Mouse (Mus musculus): Measurements from ENCODE around the gene Ticam1. TPM values are rescaled to one million over a fixed set of nuclear protein-coding genes. Genes with fewer than 3 reads are reported as not detected.
"Not testable (repeated sequence)": the region's sequence is repeated elsewhere in the genome, so short reads cannot be mapped to it uniquely, and the experiment has no call there.

Ticam1 gene
- polyA plus RNA-seq, 1 experiment from 2014 or later, result 1.6 TPM

GRCm38 (mm10) chr17:56261166-56261565, 15.4 kb downstream of the Ticam1 start:
- no peak for ATAC-seq (ENCODE audit: low FRiP score, low TSS enrichment)
- Histone ChIP-seq H3K4me2 (ENCODE audit: low read length) (no peak overlapping the region), H3K36me3 (ENCODE audit: control insufficient read depth, insufficient read depth, low read length) (peaks cover 60% of the 10 kb centered on the region), H3K9ac (replicated peaks; ENCODE audit: low read length) (no peak overlapping the region; the same call in 1 of the 2 replicates), H3K27ac (replicated peaks; ENCODE audit: low read depth, low read length) (no peak overlapping the region), H3K9me3 (ENCODE audit: control insufficient read depth, low read length) (no peaks in the 10 kb centered on the region), H3K4me1 (ENCODE audit: control insufficient read depth, insufficient read depth, low read length) (peaks cover 17% of the 10 kb centered on the region), H3K4me3 (replicated peaks; ENCODE audit: low read depth, low read length) (no peak overlapping the region), H3K27me3 (ENCODE audit: control insufficient read depth, insufficient read depth, low read length) (no peaks in the 10 kb centered on the region)
- WGBS, result 85% methylated on average over 3 of the region's 3 CpGs
- no peak for DNase-seq

- Histone ChIP-seq H3K27ac (replicated peaks; ENCODE audit: low read depth, low read length) (no peak overlapping the region), H3K4me3 (replicated peaks; ENCODE audit: low read depth, low read length) (no peak overlapping the region), H3K4me2 (ENCODE audit: low read length) (peak overlapping the region; percentile 19; the same call in 1 of the 2 replicates), H3K9me3 (ENCODE audit: control insufficient read depth, low read length) (no peaks in the 10 kb centered on the region), H3K36me3 (ENCODE audit: control insufficient read depth, insufficient read depth, low read length) (peaks cover 53% of the 10 kb centered on the region), H3K9ac (replicated peaks; ENCODE audit: low read length) (no peak overlapping the region), H3K27me3 (ENCODE audit: control insufficient read depth, insufficient read depth, low read length) (no peaks in the 10 kb centered on the region), H3K4me1 (ENCODE audit: control insufficient read depth, insufficient read depth, low read length) (peaks cover 17% of the 10 kb centered on the region)
- DNase-seq (no peak), ATAC-seq (ENCODE audit: low FRiP score, low TSS enrichment) (no peak)
- WGBS, result 92% methylated on average over 10 of the region's 10 CpGs
Measured at GRCm38 (mm10) chr17:56259301-56260037, 17.1 kb downstream of the Ticam1 start.

GRCm38 (mm10) chr17:56258812-56259211, 17.8 kb downstream of the Ticam1 start:
- ATAC-seq (ENCODE audit: low FRiP score, low TSS enrichment); H3K9me3 ChIP-seq (ENCODE audit: control insufficient read depth, low read length); H3K27me3 ChIP-seq (ENCODE audit: control insufficient read depth, insufficient read depth, low read length); H3K9ac ChIP-seq (replicated peaks; ENCODE audit: low read length); DNase-seq; H3K27ac ChIP-seq (replicated peaks; ENCODE audit: low read depth, low read length); H3K4me3 ChIP-seq (replicated peaks; ENCODE audit: low read depth, low read length): not testable (repeated sequence)
- WGBS, result 79% methylated on average over 2 of the region's 2 CpGs
- Histone ChIP-seq H3K4me1 (ENCODE audit: control insufficient read depth, insufficient read depth, low read length) (peaks cover 17% of the 10 kb centered on the region), H3K36me3 (ENCODE audit: control insufficient read depth, insufficient read depth, low read length) (peaks cover 53% of the 10 kb centered on the region), H3K4me2 (ENCODE audit: low read length) (peak overlapping the region; percentile 22)

- Histone ChIP-seq H3K4me3 (replicated peaks; ENCODE audit: low read depth, low read length) (peak overlapping the region; percentile 64), H3K4me2 (ENCODE audit: low read length) (peak overlapping the region; percentile 92; the same call in 1 of the 2 replicates), H3K4me1 (ENCODE audit: control insufficient read depth, insufficient read depth, low read length) (peaks cover 17% of the 10 kb centered on the region), H3K36me3 (ENCODE audit: control insufficient read depth, insufficient read depth, low read length) (peaks cover 52% of the 10 kb centered on the region)
- H3K27ac ChIP-seq (replicated peaks; ENCODE audit: low read depth, low read length); H3K9me3 ChIP-seq (ENCODE audit: control insufficient read depth, low read length); H3K27me3 ChIP-seq (ENCODE audit: control insufficient read depth, insufficient read depth, low read length); DNase-seq; ATAC-seq (ENCODE audit: low FRiP score, low TSS enrichment); H3K9ac ChIP-seq (replicated peaks; ENCODE audit: low read length): not testable (repeated sequence)
- 95% methylated on average over 19 of the region's 19 CpGs for WGBS
Measured at GRCm38 (mm10) chr17:56258269-56258668, 18.3 kb downstream of the Ticam1 start.

GRCm38 (mm10) chr17:56257181-56257894, 19.2 kb downstream of the Ticam1 start:
- no peak for DNase-seq
- 12% methylated on average over 58 of the region's 58 CpGs for WGBS
- H3K27me3 ChIP-seq (ENCODE audit: control insufficient read depth, insufficient read depth, low read length), result no peaks in the 10 kb centered on the region
- H3K4me2 ChIP-seq (ENCODE audit: low read length), result peak overlapping the region; percentile 92
- peaks cover 17% of the 10 kb centered on the region for H3K4me1 ChIP-seq (ENCODE audit: control insufficient read depth, insufficient read depth, low read length)
- H3K9ac ChIP-seq (replicated peaks; ENCODE audit: low read length), result peak overlapping the region; percentile 68
- H3K4me3 ChIP-seq (replicated peaks; ENCODE audit: low read depth, low read length), result peak overlapping the region; percentile 64
- H3K36me3 ChIP-seq (ENCODE audit: control insufficient read depth, insufficient read depth, low read length), result peaks cover 43% of the 10 kb centered on the region
- no peak for ATAC-seq (ENCODE audit: low FRiP score, low TSS enrichment)
- H3K27ac ChIP-seq (replicated peaks; ENCODE audit: low read depth, low read length), result peak overlapping the region; percentile 76
- no peaks in the 10 kb centered on the region for H3K9me3 ChIP-seq (ENCODE audit: control insufficient read depth, low read length)

- peaks cover 19% of the 10 kb centered on the region for H3K4me1 ChIP-seq (ENCODE audit: control insufficient read depth, insufficient read depth, low read length)
Measured at GRCm38 (mm10) chr17:56256239-56256881, 20.2 kb downstream of the Ticam1 start, which contains the start of gene Fem1a. TSS of gene Fem1a (plus strand) at chr17:56256810.

GRCm38 (mm10) chr17:56255863-56256238, 20.7 kb downstream of the Ticam1 start:
- Histone ChIP-seq H3K9ac (replicated peaks; ENCODE audit: low read length) (peak overlapping the region; percentile 43), H3K4me3 (replicated peaks; ENCODE audit: low read depth, low read length) (peak overlapping the region; percentile 64), H3K36me3 (ENCODE audit: control insufficient read depth, insufficient read depth, low read length) (peaks cover 28% of the 10 kb centered on the region), H3K27me3 (ENCODE audit: control insufficient read depth, insufficient read depth, low read length) (no peaks in the 10 kb centered on the region), H3K9me3 (ENCODE audit: control insufficient read depth, low read length) (no peaks in the 10 kb centered on the region), H3K4me2 (ENCODE audit: low read length) (peak overlapping the region; percentile 61), H3K27ac (replicated peaks; ENCODE audit: low read depth, low read length) (peak overlapping the region; percentile 79), H3K4me1 (ENCODE audit: control insufficient read depth, insufficient read depth, low read length) (peaks cover 21% of the 10 kb centered on the region)
- ATAC-seq (ENCODE audit: low FRiP score, low TSS enrichment) (peak; percentile 91), DNase-seq (peak; percentile 100)
- WGBS, result under 1% methylated on average over 32 of the region's 32 CpGs

More at GRCm38 (mm10) chr17:56256239-56256881, 20.2 kb downstream of the Ticam1 start, which contains the start of gene Fem1a:
- Histone ChIP-seq H3K9ac (replicated peaks; ENCODE audit: low read length) (peak within 1 kb of the TSS; percentile 68), H3K4me2 (ENCODE audit: low read length) (peak within 1 kb of the TSS; percentile 92), H3K27ac (replicated peaks; ENCODE audit: low read depth, low read length) (peak within 1 kb of the TSS; percentile 79), H3K36me3 (ENCODE audit: control insufficient read depth, insufficient read depth, low read length) (peaks cover 34% of the 10 kb centered on the region), H3K9me3 (ENCODE audit: control insufficient read depth, low read length) (no peaks in the 10 kb centered on the region), H3K27me3 (ENCODE audit: control insufficient read depth, insufficient read depth, low read length) (no peaks in the 10 kb centered on the region), H3K4me3 (replicated peaks; ENCODE audit: low read depth, low read length) (peak within 1 kb of the TSS; percentile 64)
- under 1% methylated on average over 28 of the region's 28 CpGs for WGBS
- DNase-seq, result peak; percentile 98
- ATAC-seq (ENCODE audit: low FRiP score, low TSS enrichment), result peak; percentile 93

GRCm38 (mm10) chr17:56255429-56255828, 21.2 kb downstream of the Ticam1 start:
- Histone ChIP-seq H3K4me1 (ENCODE audit: control insufficient read depth, insufficient read depth, low read length) (peaks cover 22% of the 10 kb centered on the region), H3K36me3 (ENCODE audit: control insufficient read depth, insufficient read depth, low read length) (peaks cover 24% of the 10 kb centered on the region), H3K4me2 (ENCODE audit: low read length) (peak overlapping the region; percentile 36), H3K27me3 (ENCODE audit: control insufficient read depth, insufficient read depth, low read length) (no peaks in the 10 kb centered on the region), H3K27ac (replicated peaks; ENCODE audit: low read depth, low read length) (peak overlapping the region; percentile 70), H3K4me3 (replicated peaks; ENCODE audit: low read depth, low read length) (no peak overlapping the region), H3K9me3 (ENCODE audit: control insufficient read depth, low read length) (no peaks in the 10 kb centered on the region), H3K9ac (replicated peaks; ENCODE audit: low read length) (peak overlapping the region; percentile 27; the same call in 1 of the 2 replicates)
- 23% methylated on average over 9 of the region's 9 CpGs for WGBS
- no peak for ATAC-seq (ENCODE audit: low FRiP score, low TSS enrichment)
- peak; percentile 71 for DNase-seq
